Mouse (Mus musculus) erythroblast, embryonic 14.5 days (primary cell): Measurements from ENCODE around the gene Lrrc31. TPM values are rescaled to one million over a fixed set of nuclear protein-coding genes. Genes with fewer than 3 reads are reported as not detected.

Experiments used
- H3K27me3 ChIP-seq: 2 replicates; pipeline ENCODE4 v1.6.1; 2012; ENCODE audit warnings: inconsistent platforms; ENCODE audit not compliant: control insufficient read depth
- H3K36me3 ChIP-seq: 2 replicates; pipeline ENCODE4 v1.6.1; 2012; ENCODE audit warnings: mild to moderate bottlenecking, inconsistent platforms; ENCODE audit not compliant: control insufficient read depth
- H3K4me1 ChIP-seq: 2 replicates; pipeline ENCODE4 v1.6.1; 2012; ENCODE audit warnings: inconsistent platforms; ENCODE audit not compliant: control insufficient read depth
- H3K4me3 ChIP-seq: replicated peaks from 2 replicates; pipeline ENCODE3; 2012; ENCODE audit warnings: moderate library complexity, mild to moderate bottlenecking, inconsistent platforms
- H3K9me3 ChIP-seq: 2 replicates; pipeline ENCODE4 v1.6.1; 2012; ENCODE audit warnings: low read length, inconsistent platforms, mixed read lengths; ENCODE audit not compliant: control insufficient read depth
- GATA1 ChIP-seq: IDR thresholded peaks from 2 replicates; pipeline ENCODE4 v1.6.1; 2012; ENCODE audit warnings: low read length, inconsistent platforms, mixed read lengths
- TAL1 ChIP-seq: IDR thresholded peaks from 3 replicates; pipeline ENCODE4 v1.6.1; 2012; ENCODE audit warnings: low read length, inconsistent platforms, mixed read lengths
- polyA plus RNA-seq: library from polyadenylated mRNA; stranded (reverse); fragments of >175 nt; gene quantifications from 2 replicates; pipeline ENCODE4 v1.2.3, GENCODE M21; 2012

Lrrc31 gene
- polyA plus RNA-seq, 1 experiment = not detected

GRCm38 (mm10) chr3:30648466-30648865, 51.2 kb downstream of the Lrrc31 start:
- H3K9me3 ChIP-seq = no peaks in the 10 kb centered on the region; the same call in 1 of the 2 replicates
- TF ChIP-seq TAL1 (no peak), GATA1 (no peak)
- H3K4me3 ChIP-seq = no peak overlapping the region

GRCm38 (mm10) chr3:30647440-30648090, 52.1 kb downstream of the Lrrc31 start, which contains the start of gene Lrrc34:
Gene Lrrc34 (minus strand): TSS chr3:30647869.
- no peaks in the 10 kb centered on the region; the same call in 1 of the 2 replicates for H3K9me3 ChIP-seq
- TF ChIP-seq TAL1 = no peak
- no peak for TF ChIP-seq GATA1
- no peaks in the 10 kb centered on the region for H3K36me3 ChIP-seq
- H3K4me1 ChIP-seq = no peaks in the 10 kb centered on the region
- peaks cover 53% of the 10 kb centered on the region for H3K27me3 ChIP-seq
- no peak within 1 kb of the TSS for H3K4me3 ChIP-seq

More at GRCm38 (mm10) chr3:30648466-30648865, 51.2 kb downstream of the Lrrc31 start:
- Histone ChIP-seq H3K36me3 (no peaks in the 10 kb centered on the region), H3K27me3 (peaks cover 53% of the 10 kb centered on the region), H3K4me1 (no peaks in the 10 kb centered on the region)

- Histone ChIP-seq H3K4me1 (no peaks in the 10 kb centered on the region), H3K4me3 (no peak overlapping the region), H3K27me3 (peaks cover 48% of the 10 kb centered on the region), H3K9me3 (no peaks in the 10 kb centered on the region; the same call in 1 of the 2 replicates), H3K36me3 (no peaks in the 10 kb centered on the region)
- TF ChIP-seq GATA1 = no peak
- TF ChIP-seq TAL1 = no peak
Measured at GRCm38 (mm10) chr3:30646761-30647160, 52.9 kb downstream of the Lrrc31 start.

GRCm38 (mm10) chr3:30644207-30644606, 55.4 kb downstream of the Lrrc31 start, which contains the start of gene Lrriq4:
Gene Lrriq4 (plus strand): TSS chr3:30644507.
- H3K36me3 ChIP-seq = no peaks in the 10 kb centered on the region
- TF ChIP-seq TAL1 = no peak
- no peak for TF ChIP-seq GATA1
- H3K4me1 ChIP-seq = no peaks in the 10 kb centered on the region
- no peak within 1 kb of the TSS for H3K4me3 ChIP-seq
- no peaks in the 10 kb centered on the region for H3K9me3 ChIP-seq
- H3K27me3 ChIP-seq = peaks cover 23% of the 10 kb centered on the region

DNA sequence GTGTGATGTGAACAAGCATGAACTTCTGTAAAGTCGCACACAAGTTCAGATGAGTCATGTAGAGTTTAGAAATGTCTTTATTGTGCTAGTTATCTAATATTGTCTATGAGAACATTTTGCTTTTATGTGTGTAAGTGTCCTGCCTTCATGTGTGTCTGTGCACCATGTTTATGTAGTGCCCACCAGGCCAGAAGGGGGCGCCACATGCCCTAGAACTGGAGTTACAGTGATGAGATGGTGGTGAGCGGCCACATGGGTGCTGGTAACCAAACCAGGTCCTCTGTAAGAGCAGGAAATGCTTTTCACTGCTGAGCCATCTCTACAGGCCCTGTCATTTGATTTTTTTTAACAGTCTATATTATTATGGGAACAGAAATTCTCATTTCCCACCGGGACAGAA, 64.0 kb downstream of the Lrrc31 start:
- Histone ChIP-seq H3K36me3 (no peaks in the 10 kb centered on the region), H3K27me3 (no peaks in the 10 kb centered on the region), H3K9me3 (0 out of 2 replicates have a peak, but pooled peaks cover 3% of the 10 kb centered on the region), H3K4me1 (no peaks in the 10 kb centered on the region), H3K4me3 (no peak overlapping the region)
- TF ChIP-seq TAL1 (no peak), GATA1 (no peak)

GRCm38 (mm10) chr3:30633681-30634080, 66.0 kb downstream of the Lrrc31 start:
- Histone ChIP-seq H3K27me3 (no peaks in the 10 kb centered on the region), H3K4me1 (no peaks in the 10 kb centered on the region), H3K36me3 (no peaks in the 10 kb centered on the region), H3K9me3 (0 out of 2 replicates have a peak, but pooled peaks cover 3% of the 10 kb centered on the region), H3K4me3 (no peak overlapping the region)
- TF ChIP-seq GATA1 = no peak
- no peak for TF ChIP-seq TAL1

Other genes starting within 250 kb of the Lrrc31 start
- gene Mecom, start 151.8 kb downstream of the Lrrc31 start, polyA plus RNA-seq = 0.02 TPM in 1 of 2 replicates, not detected in the other
- not detected in 2 replicates for gene Actrt3, start 99.9 kb downstream of the Lrrc31 start, polyA plus RNA-seq
- gene Mynn, start 97.8 kb downstream of the Lrrc31 start, polyA plus RNA-seq = 0.17 and 0.20 TPM in 2 replicates
- 0.03 TPM in 1 of 2 replicates, not detected in the other for gene Lrriq4, start 55.3 kb downstream of the Lrrc31 start, polyA plus RNA-seq
- gene Lrrc34, start 52.0 kb downstream of the Lrrc31 start, polyA plus RNA-seq = not detected in 2 replicates
- not detected in 2 replicates for gene Samd7, start 46.5 kb upstream of the Lrrc31 start, polyA plus RNA-seq
- gene Sec62, start 93.0 kb upstream of the Lrrc31 start, polyA plus RNA-seq = 9.4 and 10.1 TPM in 2 replicates
- gene Gpr160, start 156.1 kb upstream of the Lrrc31 start, polyA plus RNA-seq = 0.01 TPM in 1 of 2 replicates, not detected in the other